Mouse (Mus musculus): ENCODE data around the gene Iqsec1.

DNA sequence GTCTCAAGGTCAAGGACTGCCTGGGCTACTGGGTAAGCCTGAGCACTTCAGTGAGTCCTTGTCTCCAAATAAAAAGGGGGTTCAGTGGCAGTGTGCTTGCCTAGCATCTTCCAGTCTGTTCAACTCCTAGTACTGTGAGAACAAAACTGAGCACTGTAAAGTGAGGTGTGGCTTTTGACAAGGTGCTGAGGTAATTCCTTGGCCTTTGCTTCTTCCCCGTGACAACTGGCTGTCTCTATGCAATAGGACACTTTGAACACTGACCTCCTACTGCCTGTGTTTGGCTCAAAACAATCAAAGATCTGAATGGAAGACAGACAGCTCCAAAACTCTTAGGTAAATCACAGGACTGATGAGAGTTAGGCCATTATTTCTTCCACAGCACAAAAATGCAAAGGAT, 246.0 kb downstream of the Iqsec1 start:
- TF ChIP-seq MAX (IDR thresholded peaks at IDR 0.05; ENCODE audit: low read length) (no peak), CTCF (conservative IDR thresholded peaks at IDR 0.05 in 1 of 2, IDR thresholded peaks at IDR 0.05 in 1 of 2; ENCODE audit: low read depth in 2 of 2, low read length in 2 of 2) (no peak), POLR2A (IDR thresholded peaks at IDR 0.05; ENCODE audit: low read depth, low read length) (no peak), E2F4 (IDR thresholded peaks at IDR 0.05; ENCODE audit: insufficient replicate concordance, low read depth, low read length) (no peak), EP300 (IDR thresholded peaks at IDR 0.05; ENCODE audit: low read length) (no peak), RAD21 (IDR thresholded peaks at IDR 0.05; ENCODE audit: low read depth, low read length) (no peak), POLR2AphosphoS2 (IDR thresholded peaks at IDR 0.05; ENCODE audit: low read depth, low read length) (no peak), ZC3H11A (IDR thresholded peaks at IDR 0.05; ENCODE audit: low read depth, low read length) (no peak), MAFK (IDR thresholded peaks at IDR 0.05; ENCODE audit: insufficient replicate concordance, low read length) (no peak), CHD2 (IDR thresholded peaks at IDR 0.05; ENCODE audit: low read length) (no peak)
